Comparison of ENCODE assay signal across 10 mouse cellular contexts in genomic region chr9:114044446-114044845, GRCm38 (mm10). TPM values are rescaled to one million over a fixed set of nuclear protein-coding genes. Genes with fewer than 3 reads are reported as not detected.
DNase-seq lines count a peak whose midpoint lies in the region; ATAC-seq and TF ChIP-seq lines count a peak whose summit lies in the region.
"Had no signal": no experiment of that assay in that cellular context is flagged by ENCODE, and none has a peak within 500 bp of the region (broad histone marks: within the 10 kb centered on the region; RNA-seq: fewer than 3 reads in every experiment).

No protein-coding gene starts in this region.

- no peak overlapping the region for H3K4me2 ChIP-seq in heart, postnatal 0 days (ENCODE audit: low read depth, low read length)
- H3K4me2 ChIP-seq in stomach, postnatal 0 days (replicated peaks; ENCODE audit: low read depth): no peak overlapping the region
- H3K4me2 ChIP-seq in hindbrain, embryonic 14.5 days (replicated peaks): no peak overlapping the region
- H3K4me2 ChIP-seq: embryonic facial prominence, embryonic 15.5 days had no signal

- H3K27me3 ChIP-seq in heart, postnatal 0 days (ENCODE audit: control insufficient read depth, insufficient read depth, low read length): no peaks in the 10 kb centered on the region
- H3K27me3 ChIP-seq in thymus, adult 2 months (ENCODE audit: control insufficient read depth, insufficient read depth, low read length): no peaks in the 10 kb centered on the region
- no peaks in the 10 kb centered on the region for H3K27me3 ChIP-seq in stomach, postnatal 0 days (ENCODE audit: control insufficient read depth, insufficient read depth, low read length)
- H3K27me3 ChIP-seq in hindbrain, embryonic 14.5 days (ENCODE audit: control insufficient read depth, insufficient read depth, low read length): no peaks in the 10 kb centered on the region
- H3K27me3 ChIP-seq: embryonic facial prominence, embryonic 15.5 days had no signal

- TF ChIP-seq POLR2A in thymus, adult 2 months (IDR thresholded peaks at IDR 0.05; ENCODE audit: control insufficient read depth, extremely low read depth, insufficient read depth, low read length, poor library complexity): no peak

- no peak overlapping the region for H3K27ac ChIP-seq in heart, postnatal 0 days (ENCODE audit: low read depth)
- H3K27ac ChIP-seq in thymus, adult 2 months (ENCODE audit: control insufficient read depth, insufficient read depth, low read length): no peak overlapping the region
- no peak overlapping the region for H3K27ac ChIP-seq in stomach, postnatal 0 days (replicated peaks)
- H3K27ac ChIP-seq in hindbrain, embryonic 14.5 days: no peak overlapping the region
- H3K27ac ChIP-seq: embryonic facial prominence, embryonic 15.5 days had no signal

- no peak overlapping the region for H3K9ac ChIP-seq in heart, postnatal 0 days (replicated peaks; ENCODE audit: low read depth, low read length)
- no peak overlapping the region for H3K9ac ChIP-seq in stomach, postnatal 0 days (ENCODE audit: low read length)
- H3K9ac ChIP-seq in hindbrain, embryonic 14.5 days: no peak overlapping the region
- H3K9ac ChIP-seq: embryonic facial prominence, embryonic 15.5 days had no signal

- TF ChIP-seq CTCF in heart, postnatal 0 days (IDR thresholded peaks at IDR 0.05; ENCODE audit: low read depth): peak; percentile 40
- TF ChIP-seq CTCF in thymus, adult 2 months (IDR thresholded peaks at IDR 0.05; ENCODE audit: borderline replicate concordance, control insufficient read depth, extremely low read depth, insufficient read depth, low read length, poor library complexity): no peak
- TF ChIP-seq CTCF in stomach, postnatal 0 days (IDR thresholded peaks at IDR 0.05; ENCODE audit: low read depth): peak; percentile 63

- no peak overlapping the region for H3K4me3 ChIP-seq in heart, postnatal 0 days (ENCODE audit: low read depth, low read length)
- no peak overlapping the region for H3K4me3 ChIP-seq in thymus, adult 2 months (ENCODE audit: control insufficient read depth, insufficient read depth, low read length)
- no peak overlapping the region for H3K4me3 ChIP-seq in stomach, postnatal 0 days (ENCODE audit: low read depth, low read length)
- no peak overlapping the region for H3K4me3 ChIP-seq in hindbrain, embryonic 14.5 days (replicated peaks; ENCODE audit: low read length)
- H3K4me3 ChIP-seq: embryonic facial prominence, embryonic 15.5 days had no signal

- no peaks in the 10 kb centered on the region for H3K36me3 ChIP-seq in heart, postnatal 0 days (replicated peaks; ENCODE audit: control insufficient read depth, insufficient read depth, low read length)
- H3K36me3 ChIP-seq in thymus, adult 2 months (ENCODE audit: control insufficient read depth, insufficient read depth, low read length): no peaks in the 10 kb centered on the region
- H3K36me3 ChIP-seq in stomach, postnatal 0 days (ENCODE audit: control insufficient read depth, insufficient read depth, low read length): no peaks in the 10 kb centered on the region
- H3K36me3 ChIP-seq in hindbrain, embryonic 14.5 days (replicated peaks; ENCODE audit: control insufficient read depth, insufficient read depth): no peaks in the 10 kb centered on the region
- H3K36me3 ChIP-seq: embryonic facial prominence, embryonic 15.5 days had no signal

- no peak for ATAC-seq in heart, postnatal 0 days (ENCODE audit: insufficient read depth, low read depth)
- ATAC-seq in stomach, postnatal 0 days (ENCODE audit: low FRiP score, low TSS enrichment): no peak
- no peak for ATAC-seq in hindbrain, embryonic 14.5 days (ENCODE audit: low FRiP score)

- DNase-seq in heart, postnatal 0 days (ENCODE audit: low spot score): no peak
- DNase-seq in heart, postnatal 25 days (ENCODE audit: low spot score): no peak
- peak; percentile 16 for DNase-seq in thymus, postnatal 0 days (ENCODE audit: low spot score)
- DNase-seq in thymus, adult 2 months: no peak
- peak; percentile 19 for DNase-seq in c-Kit-positive CD71-positive TER-119-negative erythroid progenitor cells, embryonic 14.5 days (ENCODE audit: low read depth)
- DNase-seq in stomach, postnatal 0 days (ENCODE audit: low spot score): no peak
- DNase-seq in adrenal gland, postnatal 10 days: no peak
- no peak for DNase-seq in hindbrain, embryonic 14.5 days (ENCODE audit: low spot score)
- DNase-seq: gastrocnemius, postnatal 25 days had no signal

- no peaks in the 10 kb centered on the region for H3K4me1 ChIP-seq in heart, postnatal 0 days (ENCODE audit: control insufficient read depth, insufficient read depth)
- H3K4me1 ChIP-seq in thymus, adult 2 months (replicated peaks; ENCODE audit: control insufficient read depth, insufficient read depth, low read length): no peaks in the 10 kb centered on the region
- no peaks in the 10 kb centered on the region for H3K4me1 ChIP-seq in stomach, postnatal 0 days (replicated peaks; ENCODE audit: control insufficient read depth, insufficient read depth)
- H3K4me1 ChIP-seq in hindbrain, embryonic 14.5 days (replicated peaks; ENCODE audit: control insufficient read depth, insufficient read depth, low read length): no peaks in the 10 kb centered on the region

- H3K9me3 ChIP-seq in heart, postnatal 0 days (replicated peaks; ENCODE audit: control insufficient read depth, low read length): no peaks in the 10 kb centered on the region
- H3K9me3 ChIP-seq in stomach, postnatal 0 days (ENCODE audit: control insufficient read depth, low read length): no peaks in the 10 kb centered on the region
- H3K9me3 ChIP-seq in hindbrain, embryonic 14.5 days (ENCODE audit: control insufficient read depth, low read length): no peaks in the 10 kb centered on the region
- H3K9me3 ChIP-seq: embryonic facial prominence, embryonic 15.5 days had no signal

- WGBS in heart, postnatal 0 days: 52% methylated on average over 3 of the region's 3 CpGs
- WGBS in thymus, adult 2 months: 58% methylated on average over 3 of the region's 3 CpGs
- 58% methylated on average over 3 of the region's 3 CpGs for WGBS in stomach, postnatal 0 days
- 57% methylated on average over 3 of the region's 3 CpGs for WGBS in hindbrain, embryonic 14.5 days

- no peak for TF ChIP-seq EP300 in heart, postnatal 0 days (IDR thresholded peaks at IDR 0.05; ENCODE audit: low read depth)
- TF ChIP-seq EP300 in stomach, postnatal 0 days (optimal IDR thresholded peaks at IDR 0.05): no peak

- intact Hi-C loops in heart, postnatal 25 days (cut with DNase I): loop anchor here (5.0 kb wide), 1 partner anchor 52 kb away; no protein-coding TSS in a partner anchor

RNA-seq across cellular contexts. Expression of gene Fbxl2, which starts 1.5 kb away (rescaled TPM):
- total RNA-seq in heart, postnatal 0 days (2014; rRNA removed; ENCODE audit: low replicate concordance): 2.8 and 3.4 TPM in 2 replicates
- polyA plus RNA-seq in heart, postnatal 0 days (2015; fragmentation: Nextera tagmentation; extraction: Ambion mirVana): 1.3 and 1.6 TPM in 2 replicates
- 1 to 10 TPM in 1 of 2 experiments, under 1 TPM in 1; 0.87 to 1.0 TPM for total RNA-seq in heart, postnatal 25 days (2021)
- polyA plus RNA-seq in thymus, postnatal 0 days (2015; fragmentation: Nextera tagmentation; extraction: Ambion mirVana): 1.6 and 2.1 TPM in 2 replicates
- polyA plus RNA-seq in thymus, adult 2 months (2012; rRNA removed): 1.9 and 3.2 TPM in 2 replicates
- polyA plus RNA-seq in stomach, postnatal 0 days (2015; fragmentation: Nextera tagmentation; extraction: Ambion mirVana): 0.90 and 1.5 TPM in 2 replicates
- 1 to 10 TPM; 3.5 to 4.6 TPM for total RNA-seq in adrenal gland, postnatal 10 days (2021)
- 25.2 and 27.2 TPM in 2 replicates for polyA plus RNA-seq in hindbrain, embryonic 14.5 days (2014; fragmentation: Nextera tagmentation; extraction: Ambion mirVana)

RNA-seq across cellular contexts. Expression of gene Susd5, which starts 12.5 kb away (rescaled TPM):
- total RNA-seq in heart, postnatal 0 days (2014; rRNA removed; ENCODE audit: low replicate concordance): 0.19 and 0.50 TPM in 2 replicates
- 0.23 and 0.25 TPM in 2 replicates for polyA plus RNA-seq in heart, postnatal 0 days (2015; fragmentation: Nextera tagmentation; extraction: Ambion mirVana)
- total RNA-seq in heart, postnatal 25 days (2021): 1 to 10 TPM in 1 of 2 experiments, under 1 TPM in 1; 0.67 to 1.8 TPM
- 0.09 TPM in 1 of 2 replicates, not detected in the other for polyA plus RNA-seq in thymus, postnatal 0 days (2015; fragmentation: Nextera tagmentation; extraction: Ambion mirVana)
- 0.30 and 0.82 TPM in 2 replicates for polyA plus RNA-seq in thymus, adult 2 months (2012; rRNA removed)
- 0.23 and 0.29 TPM in 2 replicates for polyA plus RNA-seq in stomach, postnatal 0 days (2015; fragmentation: Nextera tagmentation; extraction: Ambion mirVana)
- total RNA-seq in adrenal gland, postnatal 10 days (2021): 1 to 10 TPM; 1.3 to 1.8 TPM
- polyA plus RNA-seq in hindbrain, embryonic 14.5 days (2014; fragmentation: Nextera tagmentation; extraction: Ambion mirVana): 0.39 and 0.65 TPM in 2 replicates

Comparison
In these comparisons a context has a peak if more than half of its experiments do, and no peak if none do; other contexts are left out.
1. DNase-seq: peak in thymus, postnatal 0 days (single experiment) and c-Kit-positive CD71-positive TER-119-negative erythroid progenitor cells, embryonic 14.5 days (single experiment); none in heart, postnatal 0 days (single experiment), heart, postnatal 25 days (single experiment), thymus, adult 2 months (single experiment), stomach, postnatal 0 days (single experiment), adrenal gland, postnatal 10 days (single experiment) and hindbrain, embryonic 14.5 days (single experiment).